Mouse (Mus musculus) ES-Bruce4 (cell line): ENCODE results near the gene 2310034C09Rik. TPM values are rescaled to one million over a fixed set of nuclear protein-coding genes. Genes with fewer than 3 reads are reported as not detected.
"Not testable (repeated sequence)": the region's sequence is repeated elsewhere in the genome, so short reads cannot be mapped to it uniquely, and the experiment has no call there.

Experiments used
- H3K27ac ChIP-seq: 2 replicates; pipeline ENCODE4 v1.5.1; 2012; ENCODE audit warnings: low read length, inconsistent platforms; ENCODE audit not compliant: insufficient read depth
- H3K27me3 ChIP-seq: 2 replicates; pipeline ENCODE4 v1.6.1; 2012; ENCODE audit warnings: mild to moderate bottlenecking, low read length, inconsistent platforms; ENCODE audit not compliant: control insufficient read depth, poor library complexity, insufficient read depth, severe bottlenecking
- H3K36me3 ChIP-seq: 2 replicates; pipeline ENCODE4 v1.6.1; 2012; ENCODE audit warnings: inconsistent platforms, mild to moderate bottlenecking, low read length, moderate library complexity; ENCODE audit not compliant: control insufficient read depth, poor library complexity, insufficient read depth, severe bottlenecking
- H3K4me1 ChIP-seq: one replicate; pipeline ENCODE4 v1.8.1; 2011; ENCODE audit warnings: low read length; ENCODE audit not compliant: control insufficient read depth, insufficient read depth
- H3K4me3 ChIP-seq: 2 replicates; pipeline ENCODE4 v1.5.1; 2011; ENCODE audit warnings: low read depth, mild to moderate bottlenecking, low read length
- H3K9ac ChIP-seq: 2 replicates; pipeline ENCODE4 v1.6.1; 2012; ENCODE audit warnings: low read depth, mild to moderate bottlenecking, inconsistent platforms; ENCODE audit not compliant: poor library complexity, severe bottlenecking
- H3K9me3 ChIP-seq: replicated peaks from 2 replicates; pipeline ENCODE4 v1.6.1; 2012; ENCODE audit warnings: mild to moderate bottlenecking, low read length, inconsistent platforms; ENCODE audit not compliant: control insufficient read depth, poor library complexity, insufficient read depth, severe bottlenecking
- CTCF ChIP-seq: IDR thresholded peaks from one replicate; pipeline ENCODE4 v1.8.1; 2011; ENCODE audit warnings: low read depth, low read length
- EP300 ChIP-seq: IDR thresholded peaks from 2 replicates; pipeline ENCODE4 v1.6.1; 2011; ENCODE audit warnings: low read depth, low read length; ENCODE audit not compliant: insufficient read depth
- POLR2A ChIP-seq: IDR thresholded peaks from one replicate; pipeline ENCODE4 v1.8.1; 2011; ENCODE audit warnings: low read length; ENCODE audit not compliant: insufficient read depth
- polyA plus RNA-seq: library from polyadenylated mRNA; stranded (reverse); fragments of >200 nt; gene quantifications from 2 replicates; pipeline ENCODE4 v1.2.4, GENCODE M21; 2011; ENCODE audit warnings: low read depth; ENCODE audit not compliant: missing spikeins, insufficient read depth, insufficient read length

The 2310034C09Rik gene
- polyA plus RNA-seq, 1 experiment, result not detected

- no peak overlapping the region for H3K4me3 ChIP-seq
- no peaks in the 10 kb centered on the region for H3K36me3 ChIP-seq
- H3K9me3 ChIP-seq, result no peaks in the 10 kb centered on the region
- no peak overlapping the region for H3K27ac ChIP-seq
- H3K27me3 ChIP-seq, result no peaks in the 10 kb centered on the region; the same call in 1 of the 2 replicates
- H3K4me1 ChIP-seq, result no peaks in the 10 kb centered on the region
- TF ChIP-seq EP300 (no peak), POLR2A (no peak), CTCF (no peak)
- H3K9ac ChIP-seq, result no peak overlapping the region
Measured at GRCm38 (mm10) chr16:88735391-88735790, 23.3 kb upstream of the 2310034C09Rik start.

- Histone ChIP-seq H3K36me3 (no peaks in the 10 kb centered on the region), H3K9me3 (no peaks in the 10 kb centered on the region), H3K27ac (no peak overlapping the region), H3K27me3 (no peaks in the 10 kb centered on the region), H3K4me3 (no peak overlapping the region), H3K9ac (no peak overlapping the region), H3K4me1 (no peaks in the 10 kb centered on the region)
- TF ChIP-seq EP300, result no peak
- no peak for TF ChIP-seq POLR2A
- TF ChIP-seq CTCF, result no peak
Measured at GRCm38 (mm10) chr16:88744750-88745340, 13.8 kb upstream of the 2310034C09Rik start.

- no peaks in the 10 kb centered on the region for H3K9me3 ChIP-seq
- no peaks in the 10 kb centered on the region for H3K36me3 ChIP-seq
- no peak overlapping the region for H3K4me3 ChIP-seq
- no peaks in the 10 kb centered on the region for H3K4me1 ChIP-seq
- H3K27me3 ChIP-seq, result no peaks in the 10 kb centered on the region
- H3K27ac ChIP-seq, result no peak overlapping the region
- H3K9ac ChIP-seq, result no peak overlapping the region
- TF ChIP-seq EP300, result no peak
- TF ChIP-seq POLR2A, result no peak
- TF ChIP-seq CTCF, result no peak
Measured at GRCm38 (mm10) chr16:88747943-88748342, 10.7 kb upstream of the 2310034C09Rik start.

- H3K9ac ChIP-seq, H3K27ac ChIP-seq, H3K36me3 ChIP-seq, H3K4me1 ChIP-seq, H3K9me3 ChIP-seq, H3K4me3 ChIP-seq, H3K27me3 ChIP-seq: not testable (repeated sequence)
Measured at GRCm38 (mm10) chr16:88751535-88751934, 7.1 kb upstream of the 2310034C09Rik start, which contains the start of gene Krtap13. Gene Krtap13 (minus strand): TSS chr16:88751635.

- Histone ChIP-seq H3K36me3 (no peaks in the 10 kb centered on the region), H3K4me1 (no peaks in the 10 kb centered on the region), H3K27me3 (no peaks in the 10 kb centered on the region), H3K9ac (no peak within 1 kb of the TSS), H3K9me3 (no peaks in the 10 kb centered on the region), H3K4me3 (no peak within 1 kb of the TSS), H3K27ac (no peak within 1 kb of the TSS)
- TF ChIP-seq POLR2A, result no peak
- no peak for TF ChIP-seq CTCF
- TF ChIP-seq EP300, result no peak
Measured at GRCm38 (mm10) chr16:88774106-88774505, 15.5 kb downstream of the 2310034C09Rik start, which contains the start of gene 2310057N15Rik. Gene 2310057N15Rik (minus strand): TSS chr16:88774206.

GRCm38 (mm10) chr16:88777596-88777995, 18.9 kb downstream of the 2310034C09Rik start, which contains the start of gene Gm5965:
Gene Gm5965 (plus strand): TSS chr16:88777896.
- H3K36me3 ChIP-seq, result no peaks in the 10 kb centered on the region
- no peaks in the 10 kb centered on the region for H3K4me1 ChIP-seq
- H3K27me3 ChIP-seq, result no peaks in the 10 kb centered on the region; the same call in 1 of the 2 replicates
- H3K27ac ChIP-seq, result no peak within 1 kb of the TSS
- H3K4me3 ChIP-seq, result no peak within 1 kb of the TSS
- H3K9ac ChIP-seq, result no peak within 1 kb of the TSS
- TF ChIP-seq EP300 (no peak), POLR2A (no peak)
- no peaks in the 10 kb centered on the region for H3K9me3 ChIP-seq
